Mouse (Mus musculus) lung, postnatal 14 days (tissue): Measurements from ENCODE around the gene Gjb6.

Experiments used
- DNase-seq: peaks from one replicate; pipeline ENCODE4 v3.0.0; 2021

Gjb6 gene

GRCm38 (mm10) chr14:57082863-57083262 lies 50.5 kb downstream of the Gjb6 start:
- DNase-seq, result no peak

GRCm38 (mm10) chr14:57075537-57075936 lies 57.9 kb downstream of the Gjb6 start:
- no peak for DNase-seq
